Mouse (Mus musculus) cortical plate, adult 2 months (tissue): ENCODE measurements around the gene Erg.

Experiments used
- CTCF ChIP-seq: fragments of 200-500 bp; IDR thresholded peaks from 2 replicates; pipeline ENCODE4 v1.5.1; 2011; ENCODE audit warnings: mild to moderate bottlenecking, control low read depth, low read length; ENCODE audit not compliant: insufficient read depth; ENCODE audit errors: extremely low read depth
- POLR2A ChIP-seq: fragments of 200-500 bp; IDR thresholded peaks from 2 replicates; pipeline ENCODE4 v1.6.1; 2011; ENCODE audit warnings: mild to moderate bottlenecking, low read length, control low read depth; ENCODE audit not compliant: insufficient read depth; ENCODE audit errors: extremely low read depth

GRCm38 (mm10) chr16:95429851-95430250 is 156.5 kb downstream of the Erg start:
- TF ChIP-seq CTCF: no peak
- no peak for TF ChIP-seq POLR2A
